Mouse (Mus musculus) kidney, postnatal 10 days (tissue): ENCODE results near the gene Slc2a10.

ENCODE experiments used
- DNase-seq: peaks from one replicate; pipeline ENCODE4 v3.0.0; 2021; ENCODE audit warnings: mixed read lengths

The Slc2a10 gene

DNA sequence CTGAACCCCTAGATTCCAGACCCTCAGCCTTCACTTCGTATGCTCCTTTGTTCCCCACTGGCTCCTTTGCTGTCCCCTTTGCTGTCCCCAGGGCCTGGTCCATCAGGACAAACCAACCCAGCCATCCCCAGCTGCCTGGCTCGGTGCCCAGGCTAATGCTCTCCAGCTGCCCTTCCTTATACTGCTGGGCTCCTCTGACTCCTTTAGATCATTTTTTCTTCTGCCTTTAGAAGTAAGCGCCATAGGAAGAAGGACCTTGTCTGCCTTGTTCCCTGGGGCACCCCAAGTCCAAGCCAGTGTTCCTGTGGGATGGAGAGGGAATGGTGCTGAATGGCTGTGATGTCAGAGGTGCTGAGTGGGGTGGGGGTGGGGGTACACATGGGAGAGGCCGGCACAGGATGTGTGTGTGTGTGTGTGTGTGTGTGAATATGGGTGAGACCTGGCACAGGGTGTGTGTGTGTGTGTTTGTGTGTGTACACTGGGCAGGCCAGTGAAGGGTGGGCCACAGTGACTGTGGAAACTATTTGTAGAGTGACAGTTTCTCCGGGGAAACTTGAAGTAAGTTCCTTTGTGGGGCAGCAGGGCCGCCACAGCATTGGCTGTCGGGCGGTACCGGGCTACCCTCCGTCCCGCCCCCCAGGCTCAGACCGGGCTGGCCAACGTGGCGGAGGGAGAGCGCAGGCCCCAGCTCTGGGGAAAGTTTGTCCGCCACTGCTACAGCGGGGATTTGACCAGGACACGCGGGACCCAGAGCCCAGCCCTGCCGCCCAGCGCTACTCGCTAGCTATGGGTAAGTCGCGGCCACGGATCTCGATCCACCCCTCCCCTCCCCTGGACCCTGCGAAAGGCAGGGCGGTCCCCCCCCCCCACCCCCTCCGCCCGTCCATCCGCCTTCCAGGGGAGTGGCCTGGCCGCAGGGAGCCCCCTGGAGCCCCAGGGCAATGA lies at the start of gene Slc2a10:
Slc2a10 (plus strand) TSS at position 529 of the 945 bp plus-strand sequence.
- DNase-seq, result peak; percentile 83

DNA sequence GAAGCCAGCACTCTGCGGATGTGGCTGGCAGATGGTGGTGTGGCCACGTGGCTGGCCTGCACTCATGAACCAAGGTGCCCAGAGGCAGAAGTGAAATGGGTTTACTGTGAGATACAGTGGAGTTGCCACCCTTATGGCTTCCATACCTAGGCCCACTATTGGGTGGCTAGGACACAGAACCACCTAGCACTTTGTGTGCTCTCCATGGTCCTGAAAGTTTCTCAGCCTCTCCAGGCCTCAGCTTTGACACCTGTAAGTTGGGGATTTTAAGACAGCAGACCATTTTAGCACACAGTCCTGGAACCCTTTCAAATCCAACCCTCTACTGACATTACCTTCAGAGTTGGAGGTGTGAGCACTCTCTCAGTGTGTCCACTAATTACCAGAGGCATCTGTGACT lies 46.9 kb upstream of the Slc2a10 start:
- peak; percentile 50 for DNase-seq

DNA sequence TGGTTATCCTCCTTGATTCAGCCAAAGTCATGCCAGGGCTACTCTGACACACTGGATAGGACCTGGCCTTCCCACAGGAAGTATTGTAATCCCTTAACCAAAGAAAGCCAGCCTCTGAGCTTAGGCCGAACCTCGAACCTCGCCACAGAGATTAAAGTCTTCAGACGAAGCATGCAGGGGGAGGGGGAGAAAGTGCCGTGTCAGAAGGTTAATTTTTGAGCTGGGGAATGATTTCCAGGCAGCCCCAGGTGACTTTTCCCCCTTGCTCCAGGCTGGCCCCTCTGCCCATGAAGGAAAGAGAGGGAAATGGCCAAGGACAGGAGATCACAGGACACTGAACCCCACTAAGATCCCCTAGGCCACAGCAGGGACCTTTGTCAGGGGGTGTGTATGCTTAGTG lies 45.4 kb upstream of the Slc2a10 start:
- DNase-seq, result peak; percentile 58

DNA sequence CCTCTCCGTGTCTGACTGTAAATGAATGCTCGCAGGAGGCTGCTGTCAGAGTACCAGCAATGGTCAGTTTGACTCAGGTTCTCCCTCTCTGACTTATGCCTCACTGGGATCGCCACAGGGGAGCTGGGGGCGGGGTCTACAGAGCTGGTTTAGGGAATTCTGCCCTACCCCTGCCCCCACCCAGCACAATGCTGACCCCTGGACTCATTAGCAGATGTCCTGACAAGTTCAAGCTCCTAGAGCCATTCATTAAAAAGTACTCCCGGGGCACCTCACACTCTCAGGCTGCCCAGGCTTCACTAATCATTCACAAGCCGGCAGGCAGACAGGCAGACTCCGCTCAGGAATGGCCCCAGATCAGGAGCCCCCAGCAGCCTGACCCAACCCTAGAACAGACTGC lies 43.9 kb upstream of the Slc2a10 start:
- DNase-seq, result peak; percentile 85

DNA sequence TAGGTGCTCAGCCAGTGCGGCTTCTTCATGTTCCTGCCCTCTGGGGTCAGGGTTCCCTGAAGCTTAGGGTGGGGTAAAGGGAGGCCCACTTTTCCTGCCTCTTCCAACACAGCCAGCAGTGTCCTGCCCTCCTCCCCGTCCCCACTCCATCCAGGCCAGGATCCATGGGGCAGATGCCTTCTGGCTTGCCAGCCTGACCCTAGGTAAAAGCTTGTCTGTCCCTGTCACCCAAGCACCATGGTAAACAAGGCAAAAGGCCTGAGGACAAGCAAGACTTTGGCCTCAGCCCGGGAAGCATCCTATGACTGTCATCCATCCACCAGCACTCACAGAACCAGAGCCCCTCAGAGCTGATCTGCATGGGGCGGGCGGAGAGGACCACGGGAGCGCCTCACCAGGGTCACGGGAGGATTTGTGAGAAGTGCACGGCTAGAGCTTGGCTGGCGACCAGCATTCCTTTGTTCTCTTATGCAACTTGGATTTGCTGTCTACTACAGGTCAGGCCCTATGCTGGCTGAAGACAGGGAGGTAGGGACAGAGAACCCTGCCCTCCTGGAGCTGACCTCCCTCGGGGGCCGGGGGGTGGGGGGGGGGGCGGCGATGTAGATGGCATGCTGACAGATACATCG lies 35.6 kb upstream of the Slc2a10 start:
- peak; percentile 79 for DNase-seq

DNA sequence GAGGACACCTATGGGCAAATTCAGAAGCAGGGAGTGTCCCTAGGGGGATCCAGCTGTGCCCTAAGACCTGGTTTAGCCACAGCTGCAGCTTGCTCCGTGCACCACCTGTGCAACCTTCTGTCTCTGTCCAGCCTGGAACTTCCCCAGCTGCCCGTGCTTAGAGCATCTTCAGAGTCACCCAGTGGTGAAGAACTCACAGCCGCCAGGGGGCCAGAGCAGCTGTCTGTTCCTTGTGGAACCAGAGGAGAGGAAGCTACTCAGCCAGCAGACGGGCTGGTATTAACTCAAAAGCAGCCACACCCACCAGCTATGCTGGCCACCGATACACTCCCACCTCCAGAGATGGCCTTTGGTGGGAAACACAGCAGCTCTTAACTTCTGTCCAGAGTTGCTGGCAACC lies 33.4 kb upstream of the Slc2a10 start:
- DNase-seq, result peak; percentile 69

DNA sequence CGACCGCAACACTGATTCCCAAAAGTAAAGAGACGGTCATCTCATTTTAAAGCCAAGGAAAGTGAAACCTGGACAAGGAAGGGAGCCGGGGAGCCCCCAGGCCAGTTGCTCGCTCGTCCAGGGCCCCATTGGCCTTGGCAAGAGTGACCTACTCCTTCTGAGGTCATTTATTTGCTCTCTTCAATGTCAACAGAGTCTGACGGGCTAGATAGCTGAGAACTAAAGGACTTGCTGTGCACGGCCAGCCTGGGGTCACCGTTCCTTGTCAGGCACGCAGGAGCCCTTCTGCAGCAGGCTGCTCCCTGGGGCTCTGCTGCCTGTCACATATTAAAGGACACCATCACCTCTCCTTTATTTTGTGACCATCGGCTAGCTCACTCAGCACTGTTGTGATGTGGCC lies 31.6 kb upstream of the Slc2a10 start:
- DNase-seq, result no peak

DNA sequence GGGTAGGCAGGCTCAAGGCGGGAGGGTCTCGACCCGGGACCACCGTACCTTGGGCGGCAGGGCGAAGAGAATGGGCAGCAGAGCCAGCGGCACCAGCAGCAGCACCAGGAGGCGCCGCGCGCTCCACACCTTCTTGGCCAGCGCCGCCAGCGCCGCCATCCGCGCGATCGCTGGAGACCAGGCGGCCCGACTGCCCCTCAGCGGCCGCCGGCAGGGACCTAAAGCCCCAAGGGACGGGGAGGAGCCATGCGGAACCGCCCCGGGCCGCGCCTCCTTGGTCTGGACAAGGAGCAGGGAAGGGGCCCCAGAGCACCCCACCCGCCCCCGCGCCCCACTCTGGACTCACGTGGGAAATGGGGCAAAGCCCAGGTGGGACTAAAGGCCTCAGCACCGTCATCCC lies 30.6 kb upstream of the Slc2a10 start, which contains the start of gene Slc13a3:
Slc13a3 (minus strand) TSS at position 228 of the 400 bp plus-strand sequence.
- peak; percentile 70 for DNase-seq

DNA sequence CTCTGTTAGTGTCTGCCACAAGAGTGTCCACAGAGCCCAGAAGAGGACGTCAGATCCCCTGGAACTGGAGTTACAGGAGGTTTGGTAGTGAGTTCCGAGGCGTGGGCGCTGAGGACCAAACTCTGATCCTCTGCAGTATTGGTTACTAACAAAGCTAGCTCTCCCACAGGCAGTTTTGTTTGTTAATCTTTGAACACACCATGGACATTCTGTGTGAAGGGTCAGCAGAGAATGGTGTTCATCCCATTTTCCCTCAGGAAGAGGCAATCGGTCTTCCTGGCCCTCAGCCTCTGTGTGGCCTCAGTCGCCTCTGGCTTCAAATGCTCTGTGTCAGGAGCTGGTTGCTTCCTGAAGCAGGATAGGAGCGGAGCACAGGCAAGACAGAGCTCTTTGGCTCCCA lies 28.2 kb upstream of the Slc2a10 start:
- no peak for DNase-seq

DNA sequence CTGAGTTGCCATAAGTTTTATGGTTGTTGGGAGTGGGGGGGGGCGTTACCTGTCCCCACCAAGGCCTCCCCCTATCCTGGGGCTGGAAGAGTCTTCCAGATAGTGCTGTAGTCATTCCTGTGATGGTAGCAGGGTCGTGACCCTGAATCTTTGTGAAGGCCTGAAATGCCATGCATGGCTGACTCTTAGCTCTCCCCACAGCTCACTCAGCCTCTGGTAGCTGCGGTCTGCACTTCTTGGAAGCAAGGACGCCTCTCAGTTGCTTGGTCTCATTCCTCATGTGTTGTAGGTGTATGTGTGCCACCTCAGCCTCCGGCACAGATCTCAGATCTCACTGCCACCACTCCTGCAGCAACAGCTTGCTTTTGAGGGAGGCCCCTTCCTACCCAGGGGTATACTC lies 27.7 kb upstream of the Slc2a10 start:
- DNase-seq, result no peak

DNA sequence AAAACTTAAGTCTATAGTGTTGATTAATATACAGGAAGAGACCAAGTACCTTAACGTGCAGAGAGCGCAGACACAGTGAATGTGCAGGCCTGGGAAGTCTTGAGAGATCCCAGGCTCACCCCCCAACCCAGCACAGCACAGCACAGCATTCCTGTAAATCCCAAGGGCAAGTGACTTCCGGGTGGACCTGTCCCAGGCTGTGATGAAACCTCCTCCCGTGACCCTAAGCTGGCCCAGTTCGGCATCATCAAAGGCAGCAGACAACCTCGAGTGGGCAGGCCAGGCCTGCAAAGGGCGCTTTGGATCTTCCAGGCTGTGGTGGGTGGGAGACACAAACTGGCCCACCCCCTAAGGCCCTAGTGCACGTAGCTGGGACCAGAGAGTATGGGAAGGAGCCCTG lies 21.6 kb upstream of the Slc2a10 start:
- no peak for DNase-seq

DNA sequence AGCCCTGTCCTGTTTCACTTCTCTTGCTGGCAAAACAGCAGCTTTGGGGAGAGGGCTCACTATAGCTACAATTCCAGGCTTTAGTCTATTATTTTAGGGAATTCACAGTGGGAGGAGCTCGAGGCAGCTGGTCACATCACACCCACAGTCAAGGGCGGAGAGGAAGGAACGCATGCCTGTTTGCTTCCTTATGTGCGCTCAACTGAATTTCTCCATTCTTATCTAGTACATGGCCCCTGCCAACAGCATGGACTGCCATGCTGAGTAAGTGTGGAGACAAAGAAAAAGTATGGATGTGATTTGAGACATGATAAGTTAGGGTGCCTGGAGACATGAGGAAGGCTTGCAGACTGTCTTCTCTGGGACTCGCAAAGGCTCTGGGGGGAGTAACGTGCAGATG lies 19.4 kb upstream of the Slc2a10 start:
- DNase-seq, result no peak

DNA sequence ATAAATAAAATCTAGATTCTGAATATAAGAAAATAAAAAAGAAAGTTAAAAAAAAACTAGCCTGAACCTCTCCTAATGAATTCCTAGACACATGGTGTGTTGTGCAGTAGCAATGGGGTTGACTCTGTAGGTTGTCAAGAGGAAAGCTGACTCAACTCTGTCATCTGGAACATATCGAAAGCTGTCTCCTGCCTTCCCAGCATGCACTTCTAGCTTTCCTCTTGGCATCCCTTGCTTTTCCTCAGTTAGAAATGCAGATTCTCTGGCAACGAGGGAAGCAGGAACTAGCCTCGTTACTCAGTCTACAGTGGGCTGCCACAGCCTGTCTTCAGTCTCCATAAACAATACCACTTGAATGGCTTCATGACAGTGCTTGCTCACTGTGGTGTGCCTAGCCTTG lies 17.8 kb upstream of the Slc2a10 start:
- DNase-seq, result no peak

DNA sequence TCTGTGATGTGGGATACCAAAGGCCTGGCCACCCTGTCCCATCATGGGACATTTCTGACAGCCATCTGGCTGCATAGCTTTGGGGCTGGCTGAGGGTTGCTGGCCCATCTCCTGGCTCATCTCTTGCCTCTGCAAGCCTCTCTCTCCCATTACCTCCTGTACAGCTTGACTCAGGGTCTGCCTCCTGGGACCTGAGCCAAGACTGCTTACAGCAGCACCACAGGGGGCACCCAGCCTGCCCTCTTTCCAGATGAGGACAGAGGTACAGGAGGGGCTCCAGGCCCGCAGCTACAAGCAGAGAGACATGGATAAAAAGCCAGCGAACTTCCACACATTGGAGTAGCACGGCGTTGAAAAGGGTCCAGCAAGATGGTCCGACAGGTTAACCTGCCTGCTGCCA lies 17.2 kb upstream of the Slc2a10 start:
- no peak for DNase-seq

DNA sequence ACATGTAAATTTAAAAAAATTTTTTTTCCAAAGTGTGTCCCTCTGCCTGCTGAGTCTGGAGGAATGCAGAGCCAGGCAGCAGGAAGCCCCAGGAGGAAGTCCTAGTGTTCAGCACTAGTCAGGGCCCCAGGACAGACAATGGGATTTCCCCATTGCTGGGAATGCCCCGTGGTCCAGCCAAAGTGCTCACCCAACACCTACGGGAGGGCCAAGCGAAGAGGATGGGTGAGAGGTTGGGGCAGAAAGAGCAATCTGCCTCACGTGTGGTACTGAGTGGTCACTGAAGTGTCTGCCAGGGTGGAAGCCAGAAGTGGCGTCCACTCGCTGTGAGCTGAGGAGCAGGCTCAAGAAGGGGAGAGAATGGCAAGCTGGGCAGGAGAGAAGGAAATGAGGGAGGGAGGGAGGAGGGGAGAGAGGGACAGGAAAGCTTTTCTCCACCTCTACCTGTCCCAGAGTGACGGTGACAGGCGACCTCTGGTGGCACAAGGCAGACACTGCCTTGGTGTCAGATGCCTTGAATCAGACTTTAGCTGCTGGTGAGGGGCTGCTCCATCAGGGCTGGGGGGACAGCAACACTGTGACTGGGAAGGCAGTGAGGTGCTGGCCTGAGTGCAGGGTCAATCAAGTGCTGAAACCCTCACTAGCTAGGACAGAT lies 16.6 kb upstream of the Slc2a10 start:
- DNase-seq, result peak; percentile 78

DNA sequence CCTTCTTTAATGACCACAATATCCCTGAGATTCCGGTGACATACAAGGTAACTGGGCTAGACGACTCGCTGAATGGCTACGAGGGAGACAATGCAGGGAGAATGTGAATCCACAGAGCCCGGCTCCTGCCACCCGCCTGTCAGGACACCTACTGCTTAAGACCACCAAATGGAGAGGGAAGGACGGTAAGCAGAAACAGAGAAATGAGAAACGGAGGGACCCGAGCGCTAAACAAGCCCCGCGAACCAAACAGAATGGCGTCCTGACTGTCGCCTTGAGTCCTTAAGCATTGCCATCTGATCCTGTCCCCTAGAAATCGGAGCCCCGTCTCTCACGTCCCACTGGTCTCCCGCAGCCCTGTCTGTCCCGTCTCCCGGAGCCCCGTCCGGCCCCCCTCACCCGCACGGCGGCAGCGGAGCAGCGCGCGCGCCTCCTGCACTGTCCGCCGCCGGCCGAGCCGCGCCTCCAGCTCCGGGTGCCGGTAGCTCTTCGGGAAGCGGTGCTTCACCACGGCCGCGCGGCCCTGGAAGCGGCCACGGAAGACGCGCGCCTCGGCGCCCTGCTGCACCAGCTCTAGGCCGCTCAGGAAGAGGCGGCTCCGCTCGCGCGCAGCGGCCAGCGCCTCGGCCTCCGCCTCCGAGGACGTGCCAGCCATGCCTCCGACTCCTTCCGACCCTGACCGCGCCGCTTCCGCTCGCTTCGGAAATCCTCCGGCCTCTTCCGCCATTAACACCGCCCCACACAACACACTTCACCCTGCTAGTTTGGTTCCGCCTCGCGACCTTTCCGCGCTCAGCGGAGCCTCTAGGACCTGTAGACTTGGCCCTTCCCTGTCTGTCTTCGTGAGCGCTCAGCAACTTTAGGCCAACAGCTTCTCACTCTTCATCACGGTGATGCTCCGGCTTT lies 10.7 kb upstream of the Slc2a10 start, which contains the start of gene Trp53rka:
Trp53rka (minus strand) TSS at position 677 of the 906 bp plus-strand sequence.
- DNase-seq, result peak; percentile 89

DNA sequence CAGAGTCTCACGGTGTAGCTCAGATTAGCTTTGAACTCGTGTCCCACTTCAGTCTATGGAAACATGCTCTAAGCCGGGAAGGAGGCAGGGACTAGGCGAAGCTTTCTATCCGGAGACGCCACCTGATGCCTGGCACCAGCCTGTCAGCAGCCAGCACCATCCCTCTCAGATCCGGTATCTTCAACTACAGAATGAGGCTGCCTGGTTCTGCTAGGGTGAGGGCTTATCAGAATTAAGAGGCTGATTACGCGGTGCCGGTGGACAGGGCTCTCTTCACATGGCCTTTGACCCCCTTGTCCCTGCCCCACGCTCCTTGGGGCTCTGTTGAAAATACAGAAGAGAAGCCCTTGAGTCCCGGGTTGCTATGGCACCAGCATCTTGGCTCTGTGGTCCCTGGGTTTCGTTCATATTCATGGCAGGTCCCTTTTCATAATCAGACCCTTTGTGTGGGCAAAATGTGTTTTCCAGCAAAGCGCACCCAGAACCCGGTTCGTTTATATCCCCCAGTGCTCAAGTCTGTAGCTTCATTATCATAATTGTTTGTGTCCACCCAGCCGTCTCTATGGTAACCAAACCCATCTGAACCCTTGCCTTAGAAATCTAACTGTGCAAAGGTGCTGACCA lies 9.9 kb upstream of the Slc2a10 start:
- no peak for DNase-seq

DNA sequence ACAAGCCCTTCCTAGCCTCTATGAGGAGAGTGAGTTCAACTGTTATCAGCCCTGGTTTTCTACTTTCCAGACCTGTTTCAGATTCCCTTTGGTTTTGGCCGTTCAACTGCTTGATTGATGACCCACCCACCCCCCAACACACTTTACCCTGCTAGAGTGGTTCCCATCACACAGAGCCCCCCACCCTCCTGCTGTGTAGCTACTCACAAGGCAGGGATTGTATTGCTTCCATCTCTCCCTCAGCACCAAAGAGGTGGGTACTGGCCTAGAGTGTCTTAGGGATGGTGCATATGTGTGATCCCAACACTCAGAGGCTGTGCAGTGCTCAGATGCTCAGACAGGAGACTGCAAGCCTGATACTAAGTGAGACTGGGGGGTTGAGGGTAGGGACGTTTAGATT lies 9.1 kb upstream of the Slc2a10 start:
- no peak for DNase-seq

DNA sequence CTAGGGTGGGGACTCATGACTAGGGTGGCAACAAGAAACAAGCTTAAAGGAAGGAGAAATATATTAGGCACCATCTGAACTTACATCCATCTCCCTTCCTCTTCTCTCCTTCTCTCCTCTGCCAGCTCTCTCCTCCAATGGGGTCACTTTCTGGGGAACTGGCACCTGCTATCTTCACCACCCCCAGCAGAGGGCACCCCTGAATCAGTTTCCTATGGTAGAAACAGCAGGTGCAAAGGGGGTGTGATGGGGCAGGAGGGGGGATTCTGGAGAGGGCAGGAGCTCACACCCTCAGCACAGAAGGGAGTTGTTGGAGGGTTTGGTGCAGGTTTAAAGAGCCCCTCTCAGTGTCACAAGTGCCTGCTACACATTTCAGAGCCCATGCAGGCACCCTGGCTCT lies 7.3 kb upstream of the Slc2a10 start:
- DNase-seq, result peak; percentile 66

DNA sequence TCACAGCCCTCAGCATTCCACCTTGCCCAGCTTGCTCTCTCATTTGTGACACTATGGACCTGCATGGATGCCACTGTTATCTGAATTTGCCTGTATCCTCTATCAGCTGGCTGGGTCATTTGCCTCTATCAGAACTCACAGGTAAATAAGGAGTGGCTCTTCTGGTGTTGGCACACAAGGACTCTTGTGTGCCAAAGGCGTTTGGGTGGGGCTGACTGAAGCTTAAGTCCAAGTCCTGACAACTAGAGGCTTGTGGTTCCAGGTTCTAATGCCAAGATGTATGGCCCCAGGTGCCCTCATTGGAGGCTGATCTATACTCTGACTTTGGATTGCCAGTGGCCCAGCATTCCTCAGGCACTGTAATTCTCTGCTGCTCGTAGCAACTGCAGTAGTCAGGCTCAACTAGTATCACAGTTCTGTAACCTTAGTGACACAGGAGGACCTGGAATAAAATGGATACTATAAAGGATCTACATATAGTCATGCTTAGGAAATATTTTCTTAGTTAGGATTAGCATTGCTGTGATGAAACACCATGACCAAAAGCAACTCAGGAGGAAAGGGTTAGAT lies 5.8 kb upstream of the Slc2a10 start:
- DNase-seq, result no peak

DNA sequence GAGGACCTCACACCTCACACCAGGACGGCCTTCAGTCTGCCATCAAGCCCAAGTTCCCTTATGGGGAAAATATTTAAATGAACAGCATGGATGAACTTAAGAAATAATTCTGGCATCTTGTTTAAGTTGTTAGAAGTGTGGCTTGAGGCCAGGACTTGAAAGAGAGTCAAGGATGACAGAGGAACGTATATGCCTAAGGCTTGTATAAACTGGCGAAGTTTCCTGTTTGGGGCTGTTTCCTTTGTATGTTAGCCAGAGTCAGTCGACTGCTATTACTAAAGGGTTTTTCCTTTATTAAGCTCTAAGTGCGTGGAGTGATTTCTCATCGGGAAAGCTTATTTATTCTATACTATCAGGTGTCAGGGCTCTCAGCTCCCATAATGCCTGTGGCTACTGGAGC lies 4.8 kb upstream of the Slc2a10 start:
- no peak for DNase-seq

DNA sequence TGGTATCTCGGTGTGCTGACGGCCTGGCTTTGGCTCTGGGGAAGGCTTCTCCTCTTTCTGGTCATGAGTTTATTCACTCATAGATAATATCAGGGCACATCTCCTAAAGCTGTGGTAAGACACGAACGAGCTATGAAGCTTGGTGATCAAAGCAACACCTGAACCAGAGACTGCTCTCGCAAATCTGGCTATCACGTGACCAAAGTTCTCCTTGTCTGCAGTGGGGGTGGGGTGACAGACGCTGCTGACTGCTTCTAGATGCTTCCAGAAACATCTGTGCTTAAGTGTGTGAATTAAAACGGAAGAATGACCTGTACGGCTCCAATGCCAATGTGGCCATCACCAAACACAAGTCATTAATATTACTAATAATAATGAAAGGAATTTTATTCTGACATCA lies 6.1 kb downstream of the Slc2a10 start:
- no peak for DNase-seq
